Comparison of ENCODE assay signal across 8 mouse cellular contexts in the genomic region with DNA sequence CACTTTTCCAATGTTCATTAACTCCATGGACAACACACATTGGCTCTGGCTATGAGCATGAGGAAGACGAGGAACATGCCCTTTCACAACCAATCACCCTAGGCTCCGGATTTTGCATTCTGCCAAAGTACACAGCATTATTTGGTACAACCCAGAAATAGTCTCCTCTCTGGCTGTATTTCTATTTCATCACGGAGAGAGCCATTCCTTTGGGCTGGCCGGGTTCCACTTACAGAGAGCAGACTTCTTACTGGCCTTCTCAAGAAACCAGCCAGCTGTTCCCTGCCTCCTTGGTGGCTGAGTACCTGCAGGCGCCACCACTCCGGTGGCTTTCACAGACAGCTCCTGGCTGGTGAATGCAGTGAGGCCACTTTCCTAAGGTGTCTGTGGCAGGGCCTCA. TPM values are rescaled to one million over a fixed set of nuclear protein-coding genes. Genes with fewer than 3 reads are reported as not detected.
DNase-seq lines count a peak whose midpoint lies in the region; ATAC-seq and TF ChIP-seq lines count a peak whose summit lies in the region.

A gene (plus strand): TSS at position 330 of the 400 bp plus-strand sequence.

- H3K4me3 ChIP-seq in limb, embryonic 11.5 days (ENCODE audit: low read depth, low read length), result no peak within 1 kb of the TSS
- no peak within 1 kb of the TSS for H3K4me3 ChIP-seq in limb, embryonic 10.5 days
- peak within 1 kb of the TSS; percentile 36; the same call in 1 of the 2 replicates for H3K4me3 ChIP-seq in forebrain, embryonic 12.5 days (replicated peaks)
- peak within 1 kb of the TSS; percentile 43 for H3K4me3 ChIP-seq in midbrain, postnatal 0 days (ENCODE audit: low read depth, low read length)

- no peak within 1 kb of the TSS for H3K9ac ChIP-seq in limb, embryonic 11.5 days (ENCODE audit: low read length)
- H3K9ac ChIP-seq in forebrain, embryonic 12.5 days, result no peak within 1 kb of the TSS
- peak within 1 kb of the TSS; percentile 63 for H3K9ac ChIP-seq in midbrain, postnatal 0 days (replicated peaks; ENCODE audit: low read length, poor library complexity, severe bottlenecking)

- peaks cover 2% of the 10 kb centered on the region; the same call in 1 of the 2 replicates for H3K36me3 ChIP-seq in limb, embryonic 11.5 days (ENCODE audit: control insufficient read depth, insufficient read depth, low read length)
- peaks cover 8% of the 10 kb centered on the region for H3K36me3 ChIP-seq in limb, embryonic 10.5 days
- peaks cover 9% of the 10 kb centered on the region; the same call in 1 of the 2 replicates for H3K36me3 ChIP-seq in forebrain, embryonic 12.5 days (replicated peaks)
- 0 out of 2 replicates have a peak, but pooled peaks cover 4% of the 10 kb centered on the region for H3K36me3 ChIP-seq in midbrain, postnatal 0 days (ENCODE audit: insufficient read depth, low read length)

- WGBS in limb, embryonic 11.5 days, result 61% methylated on average over 6 of the region's 6 CpGs
- 66% methylated on average over 6 of the region's 6 CpGs for WGBS in limb, embryonic 10.5 days
- WGBS in forebrain, embryonic 12.5 days, result 62% methylated on average over 6 of the region's 6 CpGs
- WGBS in midbrain, postnatal 0 days, result 61% methylated on average over 6 of the region's 6 CpGs

- TF ChIP-seq CTCF in midbrain, postnatal 0 days (IDR thresholded peaks at IDR 0.05), result no peak

- peak within 1 kb of the TSS; percentile 61; the same call in 1 of the 2 replicates for H3K4me2 ChIP-seq in limb, embryonic 11.5 days (ENCODE audit: low read depth, severe bottlenecking)
- peak within 1 kb of the TSS; percentile 59 for H3K4me2 ChIP-seq in forebrain, embryonic 12.5 days
- peak within 1 kb of the TSS; percentile 87 for H3K4me2 ChIP-seq in midbrain, postnatal 0 days (ENCODE audit: low read depth, low read length, poor library complexity, severe bottlenecking)

- H3K27me3 ChIP-seq in limb, embryonic 11.5 days (ENCODE audit: control insufficient read depth, insufficient read depth, low read length), result peaks cover 40% of the 10 kb centered on the region
- H3K27me3 ChIP-seq in limb, embryonic 10.5 days (ENCODE audit: low read depth, poor library complexity, severe bottlenecking), result peaks cover 62% of the 10 kb centered on the region
- H3K27me3 ChIP-seq in forebrain, embryonic 12.5 days, result peaks cover 54% of the 10 kb centered on the region
- peaks cover 11% of the 10 kb centered on the region; the same call in 1 of the 2 replicates for H3K27me3 ChIP-seq in midbrain, postnatal 0 days (ENCODE audit: insufficient read depth, low read length)

- H3K4me1 ChIP-seq in limb, embryonic 11.5 days (ENCODE audit: control insufficient read depth, insufficient read depth, low read length), result peaks cover 13% of the 10 kb centered on the region; the same call in 1 of the 2 replicates
- H3K4me1 ChIP-seq in limb, embryonic 10.5 days, result peaks cover 24% of the 10 kb centered on the region
- peaks cover 16% of the 10 kb centered on the region for H3K4me1 ChIP-seq in forebrain, embryonic 12.5 days
- H3K4me1 ChIP-seq in midbrain, postnatal 0 days (ENCODE audit: insufficient read depth, low read length), result peaks cover 8% of the 10 kb centered on the region

- no peak for ATAC-seq in limb, embryonic 11.5 days (ENCODE audit: insufficient number of reproducible peaks, low FRiP score, low TSS enrichment, low read depth)
- ATAC-seq in forebrain, embryonic 12.5 days (ENCODE audit: low FRiP score), result no peak
- ATAC-seq in midbrain, postnatal 0 days (ENCODE audit: low FRiP score), result no peak
- ATAC-seq in activated CD4-positive, CD25-positive, alpha-beta regulatory T cell, adult 4 months, result no peak

- no peaks in the 10 kb centered on the region for H3K9me3 ChIP-seq in limb, embryonic 11.5 days (ENCODE audit: control insufficient read depth, low read length)
- H3K9me3 ChIP-seq in limb, embryonic 10.5 days (replicated peaks), result no peaks in the 10 kb centered on the region
- H3K9me3 ChIP-seq in forebrain, embryonic 12.5 days, result no peaks in the 10 kb centered on the region
- H3K9me3 ChIP-seq in midbrain, postnatal 0 days (ENCODE audit: low read length), result no peaks in the 10 kb centered on the region

- DNase-seq in limb, embryonic 11.5 days (ENCODE audit: low spot score), result no peak
- no peak for DNase-seq in limb, embryonic 10.5 days (ENCODE audit: low spot score)
- DNase-seq in layer of hippocampus, postnatal 10 days (ENCODE audit: low spot score in 2 of 2), result peak in 1 of 2 experiments; percentile 16
- DNase-seq in midbrain, postnatal 0 days (ENCODE audit: low spot score), result no peak
- no peak for DNase-seq in adrenal gland, adult 8-10 months
- no peak for DNase-seq in right cerebral cortex, adult 18-20 months

- no peak within 1 kb of the TSS for H3K27ac ChIP-seq in limb, embryonic 11.5 days (replicated peaks; ENCODE audit: low read depth, low read length)
- H3K27ac ChIP-seq in limb, embryonic 10.5 days, result no peak within 1 kb of the TSS
- H3K27ac ChIP-seq in forebrain, embryonic 12.5 days, result no peak within 1 kb of the TSS
- H3K27ac ChIP-seq in midbrain, postnatal 0 days (ENCODE audit: low read depth, low read length), result no peak within 1 kb of the TSS

RNA-seq across cellular contexts. Expression of the gene that starts here (rescaled TPM):
- 0.21 and 0.67 TPM in 2 replicates for polyA plus RNA-seq in limb, embryonic 11.5 days (2014; fragmentation: Nextera tagmentation; extraction: Ambion mirVana)
- 0.84 and 1.6 TPM in 2 replicates for polyA plus RNA-seq in limb, embryonic 10.5 days (2016; fragmentation: Nextera tagmentation; extraction: Ambion mirVana)
- polyA plus RNA-seq in forebrain, embryonic 12.5 days (2016; fragmentation: Nextera tagmentation; extraction: Ambion mirVana), result 1.5 and 2.5 TPM in 2 replicates
- 10 to 100 TPM; 32.8 to 39.6 TPM for total RNA-seq in layer of hippocampus, postnatal 10 days (2021)
- total RNA-seq in midbrain, postnatal 0 days (2014; rRNA removed), result 22.2 and 28.2 TPM in 2 replicates
- 15.2 and 18.0 TPM in 2 replicates for polyA plus RNA-seq in midbrain, postnatal 0 days (2015; fragmentation: Nextera tagmentation; extraction: Ambion mirVana)
- total RNA-seq in adrenal gland, adult 8-10 months (2022), result 1 to 10 TPM in 2 of 4 experiments, under 1 TPM in 2; 0.23 to 2.0 (median 0.86) TPM
- polyA plus RNA-seq in activated CD4-positive, CD25-positive, alpha-beta regulatory T cell, adult 4 months (2017; shearing (Covaris generic)), result not detected

Comparison
In these comparisons a context has a peak if more than half of its experiments do, and no peak if none do; other contexts are left out.
1. H3K4me3 ChIP-seq: peak in forebrain, embryonic 12.5 days (single experiment) and midbrain, postnatal 0 days (single experiment); none in limb, embryonic 11.5 days (single experiment) and limb, embryonic 10.5 days (single experiment).
2. Peak in every context shown above with its lines, with median percentiles within 50 percentile points of each other: H3K4me2 ChIP-seq.